In genomic region chr6:113761644-113762043, GRCm38 (mm10) we compare ENCODE assay signal across 9 mouse cellular contexts. TPM values are rescaled to one million over a fixed set of nuclear protein-coding genes. Genes with fewer than 3 reads are reported as not detected.
DNase-seq lines count a peak whose midpoint lies in the region; ATAC-seq and TF ChIP-seq lines count a peak whose summit lies in the region.
"Had no signal": no experiment of that assay in that cellular context is flagged by ENCODE, and none has a peak within 500 bp of the region (broad histone marks: within the 10 kb centered on the region; RNA-seq: fewer than 3 reads in every experiment).

No protein-coding gene starts in this region.

- no peak overlapping the region for H3K27ac ChIP-seq in heart, postnatal 0 days (ENCODE audit: low read depth)
- no peak overlapping the region for H3K27ac ChIP-seq in heart, embryonic 11.5 days (ENCODE audit: low read depth, low read length)
- H3K27ac ChIP-seq in layer of hippocampus, adult 2 months, result peak overlapping the region; percentile 32; the same call in 1 of the 2 replicates
- H3K27ac ChIP-seq: embryonic facial prominence, embryonic 12.5 days had no signal

- TF ChIP-seq CTCF in heart, postnatal 0 days (IDR thresholded peaks at IDR 0.05; ENCODE audit: low read depth), result peak; percentile 95
- peak; percentile 95 for TF ChIP-seq CTCF in layer of hippocampus, adult 2 months (conservative IDR thresholded peaks at IDR 0.05)

- H3K4me1 ChIP-seq in heart, postnatal 0 days (ENCODE audit: control insufficient read depth, insufficient read depth), result no peaks in the 10 kb centered on the region
- H3K4me1 ChIP-seq in heart, embryonic 11.5 days (ENCODE audit: control insufficient read depth, insufficient read depth, low read length), result no peaks in the 10 kb centered on the region
- H3K4me1 ChIP-seq in megakaryocyte, embryonic 14.5 days, result peaks cover 3% of the 10 kb centered on the region; the same call in 1 of the 2 replicates
- H3K4me1 ChIP-seq: embryonic facial prominence, embryonic 12.5 days had no signal

- no peak overlapping the region for H3K4me3 ChIP-seq in heart, postnatal 0 days (ENCODE audit: low read depth, low read length)
- no peak overlapping the region for H3K4me3 ChIP-seq in heart, embryonic 11.5 days (ENCODE audit: low read depth, low read length)
- H3K4me3 ChIP-seq in layer of hippocampus, adult 2 months, result no peak overlapping the region
- H3K4me3 ChIP-seq in megakaryocyte, embryonic 14.5 days (replicated peaks), result peak overlapping the region; percentile 47
- H3K4me3 ChIP-seq: embryonic facial prominence, embryonic 12.5 days had no signal

- 19% methylated on average over 7 of the region's 7 CpGs for WGBS in heart, postnatal 0 days
- WGBS in heart, embryonic 11.5 days (ENCODE audit: insufficient replicate concordance), result 21% methylated on average over 7 of the region's 7 CpGs

- H3K36me3 ChIP-seq in heart, postnatal 0 days (replicated peaks; ENCODE audit: control insufficient read depth, insufficient read depth, low read length), result no peaks in the 10 kb centered on the region
- H3K36me3 ChIP-seq in heart, embryonic 11.5 days (ENCODE audit: control insufficient read depth, insufficient read depth, low read length), result no peaks in the 10 kb centered on the region
- no peaks in the 10 kb centered on the region for H3K36me3 ChIP-seq in megakaryocyte, embryonic 14.5 days (replicated peaks; ENCODE audit: low read length)
- H3K36me3 ChIP-seq: embryonic facial prominence, embryonic 12.5 days had no signal

- no peak overlapping the region for H3K4me2 ChIP-seq in heart, postnatal 0 days (ENCODE audit: low read depth, low read length)
- no peak overlapping the region for H3K4me2 ChIP-seq in heart, embryonic 11.5 days
- H3K4me2 ChIP-seq: embryonic facial prominence, embryonic 12.5 days had no signal

- H3K9ac ChIP-seq in heart, postnatal 0 days (replicated peaks; ENCODE audit: low read depth, low read length), result no peak overlapping the region
- H3K9ac ChIP-seq in heart, embryonic 11.5 days (ENCODE audit: low read depth, low read length), result no peak overlapping the region
- H3K9ac ChIP-seq: embryonic facial prominence, embryonic 12.5 days had no signal

- 0 out of 2 replicates have a peak, but pooled peaks cover 9% of the 10 kb centered on the region for H3K27me3 ChIP-seq in heart, postnatal 0 days (ENCODE audit: control insufficient read depth, insufficient read depth, low read length)
- H3K27me3 ChIP-seq in heart, embryonic 11.5 days (ENCODE audit: control insufficient read depth, insufficient read depth, low read length), result peaks cover 17% of the 10 kb centered on the region
- H3K27me3 ChIP-seq in megakaryocyte, embryonic 14.5 days (replicated peaks), result peaks cover 73% of the 10 kb centered on the region
- H3K27me3 ChIP-seq: embryonic facial prominence, embryonic 12.5 days had no signal

- DNase-seq in heart, postnatal 0 days (ENCODE audit: low spot score), result peak; percentile 61
- peak; percentile 17 for DNase-seq in adrenal gland, adult 8-10 months
- peak; percentile 88 for DNase-seq in embryo, embryonic 10.5 days (ENCODE audit: low spot score)
- peak; percentile 46 to 47 for DNase-seq in heart, postnatal 36 days
- peak; percentile 46 to 76 for DNase-seq in layer of hippocampus, adult 2 months (ENCODE audit: low spot score in 2 of 2)
- peak; percentile 67 for DNase-seq in skeletal muscle tissue, adult 2 months (ENCODE audit: low read depth, low spot score)

- no peaks in the 10 kb centered on the region for H3K9me3 ChIP-seq in heart, postnatal 0 days (replicated peaks; ENCODE audit: control insufficient read depth, low read length)
- no peaks in the 10 kb centered on the region for H3K9me3 ChIP-seq in heart, embryonic 11.5 days (replicated peaks; ENCODE audit: control insufficient read depth, low read length)
- H3K9me3 ChIP-seq in megakaryocyte, embryonic 14.5 days, result no peaks in the 10 kb centered on the region
- H3K9me3 ChIP-seq: embryonic facial prominence, embryonic 12.5 days had no signal

- intact Hi-C loops in heart, postnatal 36 days (cut with DNase I), result loop anchor here (1.0 to 5.0 kb wide), 4 partner anchors 146 to 491 kb away; no protein-coding TSS in a partner anchor

- ATAC-seq in heart, postnatal 0 days (ENCODE audit: insufficient read depth, low read depth), result peak; percentile 41
- no peak for ATAC-seq in heart, embryonic 11.5 days (replicated peaks; ENCODE audit: insufficient number of reproducible peaks, low FRiP score, low TSS enrichment)

- no peak for TF ChIP-seq EP300 in heart, postnatal 0 days (IDR thresholded peaks at IDR 0.05; ENCODE audit: low read depth)

RNA-seq across cellular contexts. Expression of gene Sec13, which starts 21.1 kb away (rescaled TPM):
- total RNA-seq in heart, postnatal 0 days (2014; rRNA removed; ENCODE audit: low replicate concordance), result 141 and 159 TPM in 2 replicates
- 165 and 175 TPM in 2 replicates for polyA plus RNA-seq in heart, postnatal 0 days (2015; fragmentation: Nextera tagmentation; extraction: Ambion mirVana)
- 246 and 266 TPM in 2 replicates for polyA plus RNA-seq in heart, embryonic 11.5 days (2014; fragmentation: Nextera tagmentation; extraction: Ambion mirVana)
- total RNA-seq in adrenal gland, adult 8-10 months (2022), result 100 to 1,000 TPM; 117 to 146 (median 124) TPM
- 10 to 100 TPM; 68.4 to 69.3 TPM for total RNA-seq in heart, postnatal 36 days (2021)
- total RNA-seq in layer of hippocampus, adult 2 months (2021), result 10 to 100 TPM; 73.4 to 77.3 TPM
- polyA plus RNA-seq in megakaryocyte, embryonic 14.5 days (2012; ENCODE audit: insufficient read depth, low replicate concordance), result 10.4 and 37.7 TPM in 2 replicates

RNA-seq across cellular contexts. Expression of gene Ghrl, which starts 42.0 kb away (rescaled TPM):
- not detected in 2 replicates for total RNA-seq in heart, postnatal 0 days (2014; rRNA removed; ENCODE audit: low replicate concordance)
- 0.23 TPM in 1 of 2 replicates, not detected in the other for polyA plus RNA-seq in heart, postnatal 0 days (2015; fragmentation: Nextera tagmentation; extraction: Ambion mirVana)
- 0.66 and 0.69 TPM in 2 replicates for polyA plus RNA-seq in heart, embryonic 11.5 days (2014; fragmentation: Nextera tagmentation; extraction: Ambion mirVana)
- total RNA-seq in adrenal gland, adult 8-10 months (2022), result 1 to 10 TPM in 1 of 4 experiments, not detected in 3; 1.4 TPM
- not detected for total RNA-seq in heart, postnatal 36 days (2021)
- not detected for total RNA-seq in layer of hippocampus, adult 2 months (2021)
- polyA plus RNA-seq in megakaryocyte, embryonic 14.5 days (2012; ENCODE audit: insufficient read depth, low replicate concordance), result 2.5 TPM in 1 of 2 replicates, not detected in the other
- polyA plus RNA-seq: embryonic facial prominence, embryonic 12.5 days had no signal

Comparison
In these comparisons a context has a peak if more than half of its experiments do, and no peak if none do; other contexts are left out.
1. DNase-seq: peak in every context shown above with its lines; median percentile 88 in embryo, embryonic 10.5 days; 67 in skeletal muscle tissue, adult 2 months; 61 in heart, postnatal 0 days; 61 in layer of hippocampus, adult 2 months; 46 in heart, postnatal 36 days; 17 in adrenal gland, adult 8-10 months.